Mouse (Mus musculus) heart, embryonic 14.5 days (tissue): ENCODE measurements at regions not wholly inside any gene's neighbourhood (a gene's known extent, or its start where the extent isn't known, plus 50 kb on each side); places are given as distances from the start of the nearest gene placed in this dataset.
A peak's percentile ranks its signal among the peaks of the same experiment; 100 is the strongest.

ENCODE experiments used
- ATAC-seq: fragments of 200-750 bp; cut with Nextera tagmentation; 2 replicates; pipeline ENCODE4 v1.8.0; 2017; ENCODE audit warnings: low read depth, moderate TSS enrichment; ENCODE audit not compliant: insufficient number of reproducible peaks, insufficient read depth, low FRiP score
- H3K27ac ChIP-seq, 2 experiments: fragments of 200-500 bp in 1 of 2; fragments of 300-500 bp in 1 of 2; sonication (generic) in 1 of 2; replicated peaks in 1 of 2; 2 replicates each; pipeline ENCODE4 v1.5.1; 2012 to 2014; ENCODE audit warnings: low read depth in 2 of 2, low read length in 2 of 2, control low read depth in 1 of 2, mild to moderate bottlenecking in 1 of 2, mixed read lengths in 1 of 2; ENCODE audit not compliant: control insufficient read depth in 1 of 2, insufficient read depth in 1 of 2
- H3K27me3 ChIP-seq: fragments of 300-500 bp; sonication (generic); 2 replicates; pipeline ENCODE4 v1.6.1; 2014; ENCODE audit warnings: mild to moderate bottlenecking, low read length, control low read depth; ENCODE audit not compliant: control insufficient read depth, insufficient read depth
- H3K36me3 ChIP-seq: fragments of 300-500 bp; sonication (generic); 2 replicates; pipeline ENCODE4 v1.6.1; 2014; ENCODE audit warnings: mild to moderate bottlenecking, control low read depth, low read length, mixed read lengths; ENCODE audit not compliant: control insufficient read depth, insufficient read depth
- H3K4me1 ChIP-seq, 2 experiments: fragments of 200-500 bp in 1 of 2; fragments of 300-500 bp in 1 of 2; sonication (generic) in 1 of 2; 2 replicates each; pipeline ENCODE4 v1.6.1; 2012 to 2014; ENCODE audit warnings: low read length in 2 of 2, control low read depth in 1 of 2, mixed read lengths in 1 of 2; ENCODE audit not compliant: control insufficient read depth in 2 of 2, insufficient read depth in 2 of 2
- H3K4me2 ChIP-seq: fragments of 300-500 bp; sonication (generic); 2 replicates; pipeline ENCODE4 v1.6.1; 2014; ENCODE audit warnings: mild to moderate bottlenecking, low read length
- H3K4me3 ChIP-seq, 2 experiments: fragments of 200-500 bp in 1 of 2; fragments of 300-500 bp in 1 of 2; sonication (generic) in 1 of 2; 2 replicates each; pipeline ENCODE4 v1.5.1; 2012 to 2014; ENCODE audit warnings: low read length in 2 of 2, mild to moderate bottlenecking in 2 of 2, control low read depth in 1 of 2, low read depth in 1 of 2, moderate library complexity in 1 of 2; ENCODE audit not compliant: control insufficient read depth in 1 of 2, insufficient read depth in 1 of 2
- H3K9ac ChIP-seq: fragments of 300-500 bp; sonication (generic); 2 replicates; pipeline ENCODE4 v1.6.1; 2014; ENCODE audit warnings: mild to moderate bottlenecking, low read length
- H3K9me3 ChIP-seq: fragments of 300-500 bp; sonication (generic); 2 replicates; pipeline ENCODE4 v1.6.1; 2016; ENCODE audit warnings: low read length, control low read depth; ENCODE audit not compliant: control insufficient read depth
- WGBS: fragments of 180-500 bp; shearing (Covaris S2); extraction: QIAGEN DNeasy Blood & Tissue Kit; methylation state at CpG from one replicate; pipeline ENCODE4 v1.1.7; 2014; 5-methylcytosine and 5-hydroxymethylcytosine counted together

DNA sequence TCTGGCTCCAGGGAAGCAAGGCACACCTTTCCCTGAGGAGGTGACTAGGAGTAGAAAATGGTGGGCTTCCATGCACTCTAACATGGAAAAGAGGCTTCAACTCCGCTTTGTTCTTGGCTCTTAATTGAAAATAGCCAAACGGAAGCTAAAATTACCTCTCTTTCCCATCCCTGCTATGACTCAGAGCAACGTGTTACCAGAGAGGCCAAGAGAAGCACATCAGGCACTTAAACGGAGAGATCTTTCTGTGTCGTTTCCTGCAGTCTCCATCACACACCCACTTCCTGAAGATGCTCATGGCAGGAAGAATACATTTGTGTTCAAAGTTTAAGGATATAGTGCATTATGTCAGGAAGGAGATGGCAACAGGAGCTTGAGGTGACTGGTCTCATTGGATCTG is 159.3 kb downstream of the Cysltr2 start:
- H3K36me3 ChIP-seq, result no peaks in the 10 kb centered on the region
- WGBS, result 46% methylated on average over 5 of the region's 5 CpGs
- H3K4me1 ChIP-seq, result peaks cover 9 to 10% of the 10 kb centered on the region in 2 experiments
- no peak overlapping the region for H3K27ac ChIP-seq
- no peak for ATAC-seq
- H3K9me3 ChIP-seq, result no peaks in the 10 kb centered on the region
- no peaks in the 10 kb centered on the region for H3K27me3 ChIP-seq
- H3K4me3 ChIP-seq, result no peak overlapping the region
- H3K4me2 ChIP-seq, result no peak overlapping the region
- H3K9ac ChIP-seq, result no peak overlapping the region

DNA sequence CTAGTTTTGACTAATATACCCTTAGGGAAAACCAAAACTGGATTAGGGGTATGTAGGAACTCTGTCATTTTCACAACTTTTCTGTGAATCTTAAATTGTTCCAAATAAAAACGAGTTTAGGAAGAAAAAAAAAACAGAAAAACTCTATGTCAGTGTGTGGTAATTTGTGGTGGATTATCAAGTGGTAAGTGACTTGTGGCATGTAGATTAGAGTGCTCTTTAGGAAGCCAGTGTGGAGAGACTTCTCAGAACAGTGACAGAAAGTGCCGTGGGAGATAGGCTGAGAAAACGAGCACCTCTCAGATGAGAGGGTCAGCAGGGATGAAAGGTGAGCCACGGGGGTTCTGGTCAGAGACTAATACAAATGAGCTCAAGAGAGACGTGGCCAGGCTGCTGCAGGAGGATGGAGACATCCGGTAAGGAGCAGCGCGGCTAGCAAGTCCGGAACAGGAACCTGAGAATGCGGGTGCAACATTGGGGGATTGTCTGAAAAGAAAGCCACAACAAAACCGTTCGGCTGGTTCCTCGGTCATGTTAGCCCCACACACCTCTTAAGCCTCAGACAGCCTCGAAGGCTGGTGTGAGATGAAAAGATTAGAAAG is 161.3 kb downstream of the Cysltr2 start:
- WGBS, result 20% methylated on average over 14 of the region's 14 CpGs
- Histone ChIP-seq H3K4me3 (no peak overlapping the region), H3K27me3 (no peaks in the 10 kb centered on the region), H3K9ac (no peak overlapping the region), H3K4me1 (peaks cover 9 to 10% of the 10 kb centered on the region in 2 experiments), H3K9me3 (no peaks in the 10 kb centered on the region), H3K36me3 (no peaks in the 10 kb centered on the region), H3K4me2 (peak overlapping the region; percentile 44), H3K27ac (peak overlapping the region; percentile 7 to 54; a peak in 2 of 4 replicates)
- ATAC-seq, result peak; percentile 55; the same call in 1 of the 2 replicates

- H3K4me2 ChIP-seq, result peak overlapping the region; percentile 44; the same call in 1 of the 2 replicates
- H3K9ac ChIP-seq, result no peak overlapping the region
These were observed 162.0 kb downstream of the Cysltr2 start for GRCm38 (mm10) chr14:72886935-72887369.

DNA sequence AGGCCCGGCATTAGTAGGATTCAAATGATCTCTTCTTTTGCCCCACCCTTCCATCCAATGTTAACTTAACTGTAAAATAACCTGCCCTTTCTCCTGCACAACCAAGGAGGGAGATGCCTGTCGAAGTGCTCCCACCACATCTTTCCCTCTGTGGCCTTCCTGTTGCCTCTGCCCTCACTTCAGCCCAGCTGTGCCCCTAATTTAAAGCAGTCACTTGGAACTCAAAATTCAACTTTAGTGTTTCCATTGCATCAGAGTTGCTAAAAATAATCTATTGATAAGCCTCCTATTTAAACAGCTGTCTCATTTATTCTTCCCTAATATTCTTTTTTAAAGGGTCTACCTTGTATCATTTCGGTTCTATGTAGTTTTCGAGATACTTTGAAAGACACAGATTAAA is 163.1 kb downstream of the Cysltr2 start:
- Histone ChIP-seq H3K4me3 (no peak overlapping the region), H3K36me3 (no peaks in the 10 kb centered on the region), H3K4me1 (peaks cover 9 to 10% of the 10 kb centered on the region in 2 experiments), H3K9ac (no peak overlapping the region), H3K27me3 (no peaks in the 10 kb centered on the region), H3K27ac (no peak overlapping the region; a peak in 1 of 4 replicates), H3K4me2 (no peak overlapping the region), H3K9me3 (no peaks in the 10 kb centered on the region)
- 61% methylated on average over 4 of the region's 4 CpGs for WGBS
- no peak for ATAC-seq

More at GRCm38 (mm10) chr14:72886935-72887369, 162.0 kb downstream of the Cysltr2 start:
- Histone ChIP-seq H3K9me3 (no peaks in the 10 kb centered on the region), H3K4me1 (peaks cover 9 to 10% of the 10 kb centered on the region in 2 experiments), H3K27me3 (no peaks in the 10 kb centered on the region), H3K27ac (peak overlapping the region; percentile 19 to 68; a peak in 2 of 4 replicates), H3K36me3 (no peaks in the 10 kb centered on the region), H3K4me3 (no peak overlapping the region)
- 10% methylated on average over 12 of the region's 12 CpGs for WGBS
- peak; percentile 70 for ATAC-seq

- WGBS, result 77% methylated on average over 4 of the region's 4 CpGs
- no peaks in the 10 kb centered on the region for H3K36me3 ChIP-seq
- H3K4me3 ChIP-seq, result no peak overlapping the region
- no peak overlapping the region for H3K27ac ChIP-seq
- ATAC-seq, result no peak
- H3K9me3 ChIP-seq, result no peaks in the 10 kb centered on the region
- no peaks in the 10 kb centered on the region for H3K27me3 ChIP-seq
- peaks cover 9 to 10% of the 10 kb centered on the region in 2 experiments for H3K4me1 ChIP-seq
- H3K4me2 ChIP-seq, result no peak overlapping the region
- no peak overlapping the region for H3K9ac ChIP-seq
These were observed 164.4 kb downstream of the Cysltr2 start for GRCm38 (mm10) chr14:72884561-72884960.

DNA sequence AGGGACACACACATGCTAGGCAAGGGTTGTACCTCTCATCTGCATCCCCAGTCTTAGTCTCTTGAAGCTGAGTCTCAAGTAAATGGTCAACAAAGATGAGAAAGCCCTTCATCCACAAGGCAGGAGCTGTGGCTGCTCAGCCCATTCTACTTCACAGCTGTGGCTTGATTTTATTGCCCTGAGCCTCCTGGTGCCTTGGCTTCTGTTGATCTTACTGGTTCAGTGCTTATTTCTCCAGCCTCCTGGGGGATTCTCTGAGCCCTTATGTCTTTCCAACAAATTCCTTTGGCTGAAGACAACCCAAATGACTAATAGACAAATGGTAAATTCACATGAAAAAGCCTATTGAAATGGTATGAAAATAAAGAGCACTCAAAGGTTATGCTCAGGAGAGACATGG is 167.3 kb upstream of the Fndc3a start:
- Histone ChIP-seq H3K27me3 (no peaks in the 10 kb centered on the region), H3K4me2 (no peak overlapping the region), H3K9me3 (no peaks in the 10 kb centered on the region), H3K27ac (no peak overlapping the region), H3K9ac (no peak overlapping the region), H3K36me3 (no peaks in the 10 kb centered on the region), H3K4me1 (no peaks in the 10 kb centered on the region), H3K4me3 (no peak overlapping the region)
- no peak for ATAC-seq

- Histone ChIP-seq H3K4me2 (no peak overlapping the region), H3K4me1 (no peaks in the 10 kb centered on the region), H3K9me3 (no peaks in the 10 kb centered on the region), H3K27me3 (no peaks in the 10 kb centered on the region), H3K36me3 (no peaks in the 10 kb centered on the region), H3K9ac (no peak overlapping the region), H3K4me3 (no peak overlapping the region), H3K27ac (no peak overlapping the region)
- ATAC-seq, result no peak
- 76% methylated on average over 3 of the region's 3 CpGs for WGBS
These were observed 163.7 kb upstream of the Fndc3a start for GRCm38 (mm10) chr14:72873494-72873893.

DNA sequence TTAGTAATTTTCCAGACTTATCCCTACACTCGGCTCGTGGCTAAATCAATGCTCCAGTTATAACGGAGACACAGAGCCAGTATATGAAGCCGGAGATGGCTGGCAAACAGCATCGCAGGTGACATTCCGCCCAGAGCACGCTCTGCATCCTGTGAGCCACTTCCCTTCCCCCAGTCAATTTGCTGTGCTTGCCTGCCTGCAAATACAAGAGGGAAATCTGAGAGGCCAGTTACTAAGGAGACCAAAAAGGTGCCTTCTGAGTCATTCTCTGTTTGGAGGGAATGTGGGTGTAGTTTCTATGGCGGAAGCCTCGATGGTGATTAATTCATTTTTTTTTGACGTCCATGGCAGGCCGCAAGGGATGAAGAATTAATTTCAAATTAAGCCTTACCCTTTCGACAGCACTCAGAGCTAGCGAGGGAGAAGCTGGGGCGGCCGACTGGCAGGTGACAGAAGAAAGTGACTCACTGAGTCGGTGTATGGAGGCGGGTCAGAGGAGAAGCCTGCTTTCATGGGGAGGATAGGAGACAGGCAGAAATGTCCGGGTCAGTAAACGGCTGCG is 159.5 kb upstream of the Fndc3a start:
- Histone ChIP-seq H3K4me1 (no peaks in the 10 kb centered on the region), H3K4me3 (no peak overlapping the region), H3K9ac (no peak overlapping the region), H3K27me3 (no peaks in the 10 kb centered on the region), H3K27ac (no peak overlapping the region), H3K36me3 (no peaks in the 10 kb centered on the region), H3K4me2 (peak overlapping the region; percentile 50), H3K9me3 (no peaks in the 10 kb centered on the region)
- WGBS, result 47% methylated on average over 20 of the region's 20 CpGs
- no peak for ATAC-seq
